Mouse (Mus musculus): ENCODE data around the gene Vars2. TPM values are rescaled to one million over a fixed set of nuclear protein-coding genes. Genes with fewer than 3 reads are reported as not detected.

Gene Vars2
- polyA plus RNA-seq, 1 experiment, result 13.7 TPM

GRCm38 (mm10) chr17:35638475-35639190 is 28.8 kb downstream of the Vars2 start:
- Histone ChIP-seq H3ac (ENCODE audit: control insufficient read depth, insufficient read length) (no peak overlapping the region), H3K36me3 (ENCODE audit: control insufficient read depth, insufficient read depth) (no peaks in the 10 kb centered on the region), H3K4me2 (ENCODE audit: low read depth) (peak overlapping the region; percentile 8), H3K79me2 (ENCODE audit: control insufficient read depth, insufficient read depth) (no peaks in the 10 kb centered on the region), H3K4me3 (no peak overlapping the region), H3K27me3 (ENCODE audit: control insufficient read depth, insufficient read depth, insufficient read length) (peaks cover 9% of the 10 kb centered on the region)
- TF ChIP-seq MYOD1 (IDR thresholded peaks at IDR 0.05; ENCODE audit: control insufficient read depth in 1 of 3, insufficient read length in 2 of 3, low read depth in 2 of 3), result no peak
- TF ChIP-seq TCF3 (IDR thresholded peaks at IDR 0.05; ENCODE audit: insufficient read length, low read depth), result no peak
- TF ChIP-seq E2F4 (IDR thresholded peaks at IDR 0.05; ENCODE audit: insufficient read depth), result no peak
- TF ChIP-seq POLR2AphosphoS2 (IDR thresholded peaks at IDR 0.05; ENCODE audit: insufficient read length, low read depth), result no peak
- TF ChIP-seq POLR2A (IDR thresholded peaks at IDR 0.05; ENCODE audit: insufficient read length, low read depth), result no peak
- no peak for TF ChIP-seq REST (IDR thresholded peaks at IDR 0.05; ENCODE audit: insufficient read depth, insufficient read length)
- no peak for TF ChIP-seq MYOG (IDR thresholded peaks at IDR 0.05; ENCODE audit: control insufficient read depth in 1 of 3, insufficient read depth in 1 of 3, insufficient read length in 2 of 3, low read depth in 2 of 3)
- TF ChIP-seq SRF (IDR thresholded peaks at IDR 0.05; ENCODE audit: control insufficient read depth, insufficient read length, low read depth), result no peak
- no peak for TF ChIP-seq CEBPB (IDR thresholded peaks at IDR 0.05; ENCODE audit: insufficient read depth, poor library complexity, severe bottlenecking)
- TF ChIP-seq MAX (IDR thresholded peaks at IDR 0.05; ENCODE audit: low read depth), result no peak
- no peak for TF ChIP-seq TCF12 (IDR thresholded peaks at IDR 0.05; ENCODE audit: insufficient read depth, poor library complexity, severe bottlenecking)

- Histone ChIP-seq H3K27me3 (ENCODE audit: control insufficient read depth, insufficient read depth, insufficient read length) (peaks cover 15% of the 10 kb centered on the region), H3K79me2 (ENCODE audit: control insufficient read depth, insufficient read depth) (no peaks in the 10 kb centered on the region), H3K4me2 (ENCODE audit: low read depth) (peak overlapping the region; percentile 38), H3K36me3 (ENCODE audit: control insufficient read depth, insufficient read depth) (no peaks in the 10 kb centered on the region), H3K4me3 (peak overlapping the region; percentile 7), H3ac (ENCODE audit: control insufficient read depth, insufficient read length) (no peak overlapping the region)
- no peak for TF ChIP-seq MAX (IDR thresholded peaks at IDR 0.05; ENCODE audit: low read depth)
- no peak for TF ChIP-seq SRF (IDR thresholded peaks at IDR 0.05; ENCODE audit: control insufficient read depth, insufficient read length, low read depth)
- no peak for TF ChIP-seq E2F4 (IDR thresholded peaks at IDR 0.05; ENCODE audit: insufficient read depth)
- TF ChIP-seq USF1 (IDR thresholded peaks at IDR 0.05; ENCODE audit: low read depth), result no peak
These were observed 31.0 kb downstream of the Vars2 start for GRCm38 (mm10) chr17:35636363-35636762.

DNA sequence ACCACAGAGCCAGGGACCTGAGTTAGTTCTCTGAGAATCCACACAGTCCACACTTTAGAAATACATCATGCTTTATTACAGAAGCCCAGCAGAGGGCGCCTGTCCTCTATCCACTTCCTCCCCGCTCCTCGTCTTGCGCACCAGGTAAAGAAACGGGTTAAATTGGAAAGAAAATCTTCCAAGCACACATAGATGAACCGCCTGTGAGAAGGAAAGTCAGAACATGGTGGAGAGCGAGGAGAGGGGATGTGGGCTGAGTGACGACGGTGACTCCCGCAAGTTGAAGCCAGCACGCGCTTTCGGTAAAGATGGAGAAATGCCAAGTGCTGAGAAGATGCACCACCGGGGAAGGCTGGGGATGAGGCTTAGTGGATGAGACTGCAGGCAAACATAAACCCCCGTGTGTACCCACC is 31.7 kb downstream of the Vars2 start:
- H3K36me3 ChIP-seq (ENCODE audit: control insufficient read depth, insufficient read depth), result no peaks in the 10 kb centered on the region
- TF ChIP-seq MYOD1 (IDR thresholded peaks at IDR 0.05; ENCODE audit: control insufficient read depth in 1 of 3, insufficient read length in 2 of 3, low read depth in 2 of 3) (no peak), E2F4 (IDR thresholded peaks at IDR 0.05; ENCODE audit: insufficient read depth) (no peak), POLR2A (IDR thresholded peaks at IDR 0.05; ENCODE audit: insufficient read length, low read depth) (no peak), USF1 (IDR thresholded peaks at IDR 0.05; ENCODE audit: low read depth) (no peak), TCF3 (IDR thresholded peaks at IDR 0.05; ENCODE audit: insufficient read length, low read depth) (no peak), SRF (IDR thresholded peaks at IDR 0.05; ENCODE audit: control insufficient read depth, insufficient read length, low read depth) (no peak), CEBPB (IDR thresholded peaks at IDR 0.05; ENCODE audit: insufficient read depth, poor library complexity, severe bottlenecking) (no peak), REST (IDR thresholded peaks at IDR 0.05; ENCODE audit: insufficient read depth, insufficient read length) (no peak), POLR2AphosphoS2 (IDR thresholded peaks at IDR 0.05; ENCODE audit: insufficient read length, low read depth) (no peak)

GRCm38 (mm10) chr17:35635202-35635601 is 32.2 kb downstream of the Vars2 start:
- Histone ChIP-seq H3K27me3 (ENCODE audit: control insufficient read depth, insufficient read depth, insufficient read length) (peaks cover 16% of the 10 kb centered on the region), H3K4me2 (ENCODE audit: low read depth) (no peak overlapping the region), H3K4me3 (peak overlapping the region; percentile 7), H3ac (ENCODE audit: control insufficient read depth, insufficient read length) (no peak overlapping the region), H3K36me3 (ENCODE audit: control insufficient read depth, insufficient read depth) (no peaks in the 10 kb centered on the region), H3K79me2 (ENCODE audit: control insufficient read depth, insufficient read depth) (no peaks in the 10 kb centered on the region)
- TF ChIP-seq MYOD1 (IDR thresholded peaks at IDR 0.05; ENCODE audit: control insufficient read depth in 1 of 3, insufficient read length in 2 of 3, low read depth in 2 of 3), result no peak
- TF ChIP-seq SRF (IDR thresholded peaks at IDR 0.05; ENCODE audit: control insufficient read depth, insufficient read length, low read depth), result no peak
- no peak for TF ChIP-seq MYOG (IDR thresholded peaks at IDR 0.05; ENCODE audit: control insufficient read depth in 1 of 3, insufficient read depth in 1 of 3, insufficient read length in 2 of 3, low read depth in 2 of 3)
- no peak for TF ChIP-seq POLR2A (IDR thresholded peaks at IDR 0.05; ENCODE audit: insufficient read length, low read depth)
- no peak for TF ChIP-seq REST (IDR thresholded peaks at IDR 0.05; ENCODE audit: insufficient read depth, insufficient read length)
- no peak for TF ChIP-seq POLR2AphosphoS2 (IDR thresholded peaks at IDR 0.05; ENCODE audit: insufficient read length, low read depth)
- TF ChIP-seq USF1 (IDR thresholded peaks at IDR 0.05; ENCODE audit: low read depth), result no peak
- TF ChIP-seq MAX (IDR thresholded peaks at IDR 0.05; ENCODE audit: low read depth), result no peak
- no peak for TF ChIP-seq TCF12 (IDR thresholded peaks at IDR 0.05; ENCODE audit: insufficient read depth, poor library complexity, severe bottlenecking)
- TF ChIP-seq CEBPB (IDR thresholded peaks at IDR 0.05; ENCODE audit: insufficient read depth, poor library complexity, severe bottlenecking), result no peak
- no peak for TF ChIP-seq E2F4 (IDR thresholded peaks at IDR 0.05; ENCODE audit: insufficient read depth)
- no peak for TF ChIP-seq TCF3 (IDR thresholded peaks at IDR 0.05; ENCODE audit: insufficient read length, low read depth)

More for the DNA sequence above, 31.7 kb downstream of the Vars2 start:
- Histone ChIP-seq H3K4me2 (ENCODE audit: low read depth) (peak overlapping the region; percentile 84), H3K27me3 (ENCODE audit: control insufficient read depth, insufficient read depth, insufficient read length) (peaks cover 16% of the 10 kb centered on the region), H3K4me3 (peak overlapping the region; percentile 7), H3ac (ENCODE audit: control insufficient read depth, insufficient read length) (no peak overlapping the region), H3K79me2 (ENCODE audit: control insufficient read depth, insufficient read depth) (no peaks in the 10 kb centered on the region)

DNA sequence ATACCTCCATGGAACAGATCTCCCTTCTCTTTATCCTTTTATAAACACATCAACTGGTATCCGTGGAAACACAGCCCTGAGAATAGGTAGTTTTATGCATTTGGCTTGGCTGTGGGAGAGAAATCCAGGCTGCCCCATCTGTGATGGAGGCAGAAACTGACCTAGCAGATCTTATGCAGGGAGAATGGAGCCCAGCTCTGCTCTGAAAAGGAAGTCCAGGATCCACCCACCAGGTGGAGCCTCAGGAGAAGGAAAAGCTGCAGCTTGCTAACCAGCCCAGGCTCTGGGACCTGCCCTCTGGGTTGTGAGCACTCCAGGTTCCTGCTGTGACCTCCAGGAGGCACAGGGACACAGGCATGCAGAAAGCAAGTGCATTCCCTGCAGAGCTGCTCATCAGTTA is 33.4 kb downstream of the Vars2 start:
- Histone ChIP-seq H3K36me3 (ENCODE audit: control insufficient read depth, insufficient read depth) (no peaks in the 10 kb centered on the region), H3K27me3 (ENCODE audit: control insufficient read depth, insufficient read depth, insufficient read length) (peaks cover 16% of the 10 kb centered on the region), H3K4me2 (ENCODE audit: low read depth) (no peak overlapping the region), H3K79me2 (ENCODE audit: control insufficient read depth, insufficient read depth) (no peaks in the 10 kb centered on the region), H3K4me3 (no peak overlapping the region), H3ac (ENCODE audit: control insufficient read depth, insufficient read length) (no peak overlapping the region)
- TF ChIP-seq POLR2AphosphoS2 (IDR thresholded peaks at IDR 0.05; ENCODE audit: insufficient read length, low read depth), result no peak
- no peak for TF ChIP-seq CEBPB (IDR thresholded peaks at IDR 0.05; ENCODE audit: insufficient read depth, poor library complexity, severe bottlenecking)
- TF ChIP-seq MYOD1 (IDR thresholded peaks at IDR 0.05; ENCODE audit: control insufficient read depth in 1 of 3, insufficient read length in 2 of 3, low read depth in 2 of 3), result no peak
- TF ChIP-seq TCF3 (IDR thresholded peaks at IDR 0.05; ENCODE audit: insufficient read length, low read depth), result no peak
- TF ChIP-seq MAX (IDR thresholded peaks at IDR 0.05; ENCODE audit: low read depth), result no peak
- TF ChIP-seq MYOG (IDR thresholded peaks at IDR 0.05; ENCODE audit: control insufficient read depth in 1 of 3, insufficient read depth in 1 of 3, insufficient read length in 2 of 3, low read depth in 2 of 3), result no peak
- no peak for TF ChIP-seq REST (IDR thresholded peaks at IDR 0.05; ENCODE audit: insufficient read depth, insufficient read length)
- no peak for TF ChIP-seq SRF (IDR thresholded peaks at IDR 0.05; ENCODE audit: control insufficient read depth, insufficient read length, low read depth)
